Mouse (Mus musculus) lung, adult 2 months (tissue): ENCODE data around the gene Zfr2.

Experiments
- CTCF ChIP-seq: fragments of 200-500 bp; IDR thresholded peaks from 2 replicates; pipeline ENCODE4 v1.5.1; 2011; ENCODE audit warnings: mild to moderate bottlenecking, low read length, control low read depth; ENCODE audit not compliant: insufficient read depth
- POLR2A ChIP-seq: fragments of 200-500 bp; IDR thresholded peaks from 2 replicates; pipeline ENCODE4 v1.6.1; 2011; ENCODE audit warnings: low read depth, mild to moderate bottlenecking, control low read depth, low read length, borderline replicate concordance; ENCODE audit errors: extremely low read depth

DNA sequence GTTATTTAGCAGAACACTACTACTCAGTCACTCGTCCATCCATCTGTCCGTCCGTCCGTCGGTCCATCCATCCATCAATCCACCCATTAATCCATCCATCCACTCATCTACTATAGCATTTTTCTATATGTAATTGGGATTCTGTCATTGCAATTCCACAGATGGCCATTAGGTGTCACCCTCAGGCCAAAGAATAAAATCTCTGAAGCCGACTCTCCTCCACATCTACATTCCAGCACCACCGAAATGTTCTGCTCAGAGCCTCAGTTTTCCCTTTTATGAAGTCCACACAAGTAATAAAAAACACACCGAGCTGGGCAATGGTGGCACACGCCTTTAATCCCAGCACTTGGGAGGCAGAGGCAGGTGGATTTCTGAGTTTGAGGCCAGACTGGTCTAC lies 34.7 kb upstream of the Zfr2 start:
- TF ChIP-seq CTCF (peak; percentile 53; the same call in 1 of the 2 replicates), POLR2A (no peak)
